Mouse (Mus musculus) adrenal gland, postnatal 36 days (tissue): Measurements from ENCODE around the gene Rps6. TPM values are rescaled to one million over a fixed set of nuclear protein-coding genes. Genes with fewer than 3 reads are reported as not detected.
A peak's percentile ranks its signal among the peaks of the same experiment; 100 is the strongest.
"Not testable (repeated sequence)": the region's sequence is repeated elsewhere in the genome, so short reads cannot be mapped to it uniquely, and the experiment has no call there.

Experiments used
- DNase-seq, 2 experiments: peaks; one replicate each; pipeline ENCODE4 v3.0.0; 2021; ENCODE audit warnings: mixed read lengths in 1 of 2
- total RNA-seq, 2 experiments: library from RNA; stranded (reverse); gene quantifications; 2 replicates each; pipeline ENCODE4 v1.2.3; 2021

The Rps6 gene
- total RNA-seq, 2 experiments from 2014 or later, result 893 to 924 TPM

- peak in 1 of 2 experiments; percentile 27 for DNase-seq
Measured at GRCm38 (mm10) chr4:86852813-86853590, 4.2 kb downstream of the Rps6 start.

DNA sequence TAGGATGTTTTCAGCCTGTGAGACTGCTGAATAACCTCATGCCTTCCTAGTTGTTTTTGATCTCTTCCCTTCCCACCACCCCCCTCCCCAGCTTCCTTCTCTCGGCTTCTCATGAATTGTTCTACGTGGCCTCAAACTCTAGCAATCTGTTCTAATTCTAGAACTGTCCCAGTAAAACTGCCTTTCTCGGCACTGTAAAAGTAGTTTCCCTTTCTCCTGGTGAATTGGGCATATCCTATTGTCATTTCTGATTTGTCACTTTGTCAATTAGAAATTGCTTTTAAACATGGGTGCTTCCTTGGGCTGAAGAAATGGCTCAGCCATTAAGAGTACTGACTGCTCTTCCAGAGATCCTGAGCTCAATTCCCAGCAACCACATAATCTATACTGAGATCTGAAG is 5.2 kb downstream of the Rps6 start:
- no peak for DNase-seq

GRCm38 (mm10) chr4:86851331-86851730 is 5.9 kb downstream of the Rps6 start:
- no peak for DNase-seq

GRCm38 (mm10) chr4:86847246-86847645 is 10.0 kb downstream of the Rps6 start:
- no peak for DNase-seq

DNA sequence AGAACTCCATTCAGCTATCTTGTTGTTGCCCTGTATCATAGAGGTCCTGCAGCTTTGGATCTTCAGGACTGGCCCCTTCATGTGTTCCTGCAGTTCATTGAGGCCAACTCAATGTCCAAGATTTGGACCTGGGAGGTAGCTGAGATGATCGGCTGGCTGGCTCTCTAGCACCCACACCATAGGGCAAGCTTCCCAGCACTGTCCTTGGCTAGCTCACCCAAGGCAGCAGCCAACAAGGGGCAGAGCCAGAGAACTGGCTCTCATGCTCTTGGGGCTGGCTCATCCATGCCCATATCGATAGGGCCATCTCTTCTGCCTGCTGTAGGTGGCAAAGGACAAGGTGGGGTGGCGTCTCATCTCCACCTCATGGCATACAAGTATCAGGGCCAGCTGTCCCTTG is 11.8 kb downstream of the Rps6 start:
- DNase-seq, result peak; percentile 47 to 48

DNA sequence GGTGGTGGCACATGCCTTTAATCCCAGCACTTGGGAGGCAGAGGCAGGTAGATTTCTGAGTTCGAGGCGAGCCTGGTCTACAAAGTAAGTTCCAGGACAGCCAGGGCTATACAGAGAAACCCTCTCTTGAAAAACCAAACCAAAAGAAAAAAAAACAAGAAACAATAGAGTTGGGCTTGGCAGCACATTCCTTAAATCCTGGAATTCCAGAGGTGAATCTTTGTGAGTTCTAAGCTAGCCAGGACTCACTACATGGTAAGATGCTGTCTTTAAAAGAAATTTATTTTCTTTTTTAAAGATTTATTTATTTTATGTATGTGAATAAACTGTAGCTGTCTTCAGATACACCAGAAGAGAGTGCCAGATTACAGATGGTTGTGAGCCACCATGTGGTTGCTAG is 16.1 kb downstream of the Rps6 start:
- not testable (repeated sequence) for DNase-seq

GRCm38 (mm10) chr4:86831896-86832295 is 25.3 kb downstream of the Rps6 start:
- no peak for DNase-seq

- no peak for DNase-seq
Measured at GRCm38 (mm10) chr4:86825143-86825542, 32.1 kb downstream of the Rps6 start.

GRCm38 (mm10) chr4:86823169-86823568 is 34.0 kb downstream of the Rps6 start:
- DNase-seq, result peak; percentile 50 to 65

DNA sequence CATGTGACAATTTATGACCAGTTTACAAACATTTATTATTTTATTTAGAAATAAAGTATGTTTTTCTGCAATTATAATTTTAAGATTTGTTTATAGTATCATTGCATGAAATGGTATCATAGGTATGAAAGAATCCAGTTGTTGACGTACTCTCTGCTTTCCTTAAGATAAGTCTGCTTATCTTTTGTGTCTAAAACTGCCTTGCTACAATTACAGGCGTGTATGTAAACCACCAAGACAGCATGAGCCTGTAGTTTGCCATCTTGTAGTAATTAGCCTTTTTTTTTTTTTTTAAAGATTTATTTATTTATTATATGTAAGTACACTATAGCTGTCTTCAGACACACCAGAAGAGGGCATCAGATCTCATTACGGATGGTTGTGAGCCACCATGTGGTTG is 42.4 kb downstream of the Rps6 start:
- no peak for DNase-seq

- DNase-seq, result peak in 1 of 2 experiments; percentile 5
Measured at GRCm38 (mm10) chr4:86810604-86811003, 46.6 kb downstream of the Rps6 start.

Other genes starting within 250 kb of the Rps6 start
- 10 to 100 TPM; 10.2 to 12.2 TPM for gene Haus6, start 245.4 kb downstream of the Rps6 start, total RNA-seq
- 100 to 1,000 TPM; 347 to 417 TPM for gene Plin2, start 187.4 kb downstream of the Rps6 start, total RNA-seq
- 10 to 100 TPM; 48.2 to 55.4 TPM for gene Dennd4c, start 108.9 kb downstream of the Rps6 start, total RNA-seq
- gene Acer2, start 17.0 kb upstream of the Rps6 start, total RNA-seq, result 10 to 100 TPM; 20.9 to 21.4 TPM